Mouse (Mus musculus): ENCODE results near the gene Spdl1.

DNA sequence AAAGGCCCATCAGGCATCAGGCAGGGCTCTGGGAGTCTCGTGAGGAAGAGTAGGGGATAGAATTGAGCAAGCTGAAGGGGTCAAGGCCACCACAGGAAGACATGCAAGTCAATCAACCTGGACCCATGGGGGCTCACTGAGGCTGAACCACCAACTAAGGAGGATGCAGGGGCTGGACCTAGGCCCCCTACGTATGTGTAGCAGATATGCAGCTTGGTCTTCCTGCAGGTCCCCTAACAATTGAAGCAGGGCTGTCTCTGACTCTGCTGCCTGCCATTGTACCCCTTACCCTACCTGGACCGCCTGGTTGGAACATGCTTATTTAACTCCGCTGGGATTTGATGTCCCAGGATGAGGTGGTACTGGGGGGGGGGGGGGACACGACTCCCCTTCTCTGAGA is 763 bp downstream of the Spdl1 start:
- TF ChIP-seq CTCF (IDR thresholded peaks at IDR 0.05; ENCODE audit: low read depth, low read length) (no peak), POLR2A (IDR thresholded peaks at IDR 0.05; ENCODE audit: borderline replicate concordance, low read depth, low read length) (0 out of 2 replicates have a peak, but pooled peaks have one; percentile 50)
